10 mouse cellular contexts compared by ENCODE assay signal in genomic region chr7:143389860-143390259, GRCm38 (mm10).
A peak's percentile ranks its signal among the peaks of the same experiment; 100 is the strongest.
DNase-seq lines count a peak whose midpoint lies in the region; ATAC-seq lines count a peak whose summit lies in the region.
"Had no signal": no experiment of that assay in that cellular context is flagged by ENCODE, and none has a peak within 500 bp of the region (broad histone marks: within the 10 kb centered on the region; RNA-seq: fewer than 3 reads in every experiment).

No protein-coding gene starts in this region.

- no peaks in the 10 kb centered on the region for H3K9me3 ChIP-seq in forebrain, embryonic 14.5 days (replicated peaks; ENCODE audit: control insufficient read depth, low read length)
- 0 out of 2 replicates have a peak, but pooled peaks cover 4% of the 10 kb centered on the region for H3K9me3 ChIP-seq in midbrain, embryonic 14.5 days (ENCODE audit: control insufficient read depth, low read length)

- H3K4me2 ChIP-seq in forebrain, embryonic 14.5 days (ENCODE audit: low read length) = no peak overlapping the region
- no peak overlapping the region for H3K4me2 ChIP-seq in midbrain, embryonic 14.5 days (ENCODE audit: low read length)

- peak; percentile 59 for ATAC-seq in forebrain, embryonic 14.5 days
- ATAC-seq in midbrain, embryonic 14.5 days (ENCODE audit: low FRiP score, low TSS enrichment) = 0 out of 2 replicates have a peak, but pooled peaks have one; percentile 6
- ATAC-seq: Patski had no signal

- H3K4me1 ChIP-seq in forebrain, embryonic 14.5 days (ENCODE audit: control insufficient read depth, insufficient read depth, low read length) = peaks cover 26% of the 10 kb centered on the region
- peaks cover 27% of the 10 kb centered on the region for H3K4me1 ChIP-seq in midbrain, embryonic 14.5 days (ENCODE audit: control insufficient read depth, insufficient read depth, low read length)

- H3K4me3 ChIP-seq in forebrain, embryonic 14.5 days (ENCODE audit: low read depth, low read length) = no peak overlapping the region
- no peak overlapping the region for H3K4me3 ChIP-seq in midbrain, embryonic 14.5 days (replicated peaks; ENCODE audit: low read depth, low read length)

- DNase-seq in kidney, postnatal 14 days = peak; percentile 17
- DNase-seq in kidney, adult 18-20 months = no peak
- peak; percentile 56 to 72 for DNase-seq in cerebellum, postnatal 25 days
- peak; percentile 64 for DNase-seq in forebrain, embryonic 14.5 days (ENCODE audit: low spot score)
- DNase-seq in midbrain, embryonic 14.5 days = no peak
- no peak for DNase-seq in thymus, postnatal 4 days
- no peak for DNase-seq in layer of hippocampus, adult 18-20 months (ENCODE audit: low spot score in 2 of 2)
- no peak for DNase-seq in urinary bladder, postnatal 10 days (ENCODE audit: low spot score)

- H3K36me3 ChIP-seq in forebrain, embryonic 14.5 days (ENCODE audit: control insufficient read depth, insufficient read depth, low read length) = no peaks in the 10 kb centered on the region
- no peaks in the 10 kb centered on the region for H3K36me3 ChIP-seq in midbrain, embryonic 14.5 days (ENCODE audit: control insufficient read depth, insufficient read depth, low read length)

- no peak overlapping the region for H3K9ac ChIP-seq in forebrain, embryonic 14.5 days (ENCODE audit: low read length)
- no peak overlapping the region for H3K9ac ChIP-seq in midbrain, embryonic 14.5 days (replicated peaks; ENCODE audit: low read length)

- 34% methylated on average over 2 of the region's 2 CpGs for WGBS in forebrain, embryonic 14.5 days
- 47% methylated on average over 2 of the region's 2 CpGs for WGBS in midbrain, embryonic 14.5 days

- peaks cover 22% of the 10 kb centered on the region for H3K27me3 ChIP-seq in forebrain, embryonic 14.5 days (replicated peaks; ENCODE audit: control insufficient read depth, insufficient read depth, low read length)
- H3K27me3 ChIP-seq in midbrain, embryonic 14.5 days (ENCODE audit: control insufficient read depth, insufficient read depth, low read length) = no peaks in the 10 kb centered on the region
- H3K27me3 ChIP-seq: Patski had no signal

- peak overlapping the region; percentile 68 for H3K27ac ChIP-seq in forebrain, embryonic 14.5 days (ENCODE audit: low read depth, low read length)
- H3K27ac ChIP-seq in midbrain, embryonic 14.5 days (replicated peaks; ENCODE audit: low read depth, low read length) = peak overlapping the region; percentile 63
- H3K27ac ChIP-seq: macrophage had no signal

Comparison
In these comparisons a context has a peak if more than half of its experiments do, and no peak if none do; other contexts are left out.
1. DNase-seq: peak in kidney, postnatal 14 days (single experiment), cerebellum, postnatal 25 days (2 of 2) and forebrain, embryonic 14.5 days (single experiment); none in kidney, adult 18-20 months (single experiment), midbrain, embryonic 14.5 days (single experiment), thymus, postnatal 4 days (single experiment), layer of hippocampus, adult 18-20 months (0 of 2) and urinary bladder, postnatal 10 days (single experiment).